Mouse (Mus musculus) liver, embryonic 16.5 days (tissue): ENCODE results near the gene Scn10a. TPM values are rescaled to one million over a fixed set of nuclear protein-coding genes. Genes with fewer than 3 reads are reported as not detected.

ENCODE experiments used
- ATAC-seq: fragments of 200-750 bp; cut with Nextera tagmentation; 2 replicates; pipeline ENCODE4 v1.8.0; 2017; ENCODE audit warnings: low read depth, mild to moderate bottlenecking, moderate number of reproducible peaks, moderate library complexity
- H3K27ac ChIP-seq: fragments of 300-500 bp; sonication (generic); 2 replicates; pipeline ENCODE4 v1.5.1; 2014; ENCODE audit warnings: mild to moderate bottlenecking, low read length
- H3K27me3 ChIP-seq: fragments of 300-500 bp; sonication (generic); 2 replicates; pipeline ENCODE4 v1.6.1; 2014; ENCODE audit warnings: low read depth, low read length, mixed read lengths; ENCODE audit not compliant: control insufficient read depth, insufficient read depth
- H3K36me3 ChIP-seq: fragments of 300-500 bp; sonication (generic); 2 replicates; pipeline ENCODE4 v1.6.1; 2014; ENCODE audit warnings: mild to moderate bottlenecking; ENCODE audit not compliant: control insufficient read depth, insufficient read depth
- H3K4me1 ChIP-seq: fragments of 300-500 bp; sonication (generic); 2 replicates; pipeline ENCODE4 v1.6.1; 2014; ENCODE audit warnings: low read depth, low read length, mixed read lengths; ENCODE audit not compliant: control insufficient read depth
- H3K4me2 ChIP-seq: fragments of 300-500 bp; sonication (generic); 2 replicates; pipeline ENCODE4 v1.6.1; 2014; ENCODE audit warnings: low read depth, low read length, mixed read lengths
- H3K4me3 ChIP-seq: fragments of 300-500 bp; sonication (generic); 2 replicates; pipeline ENCODE4 v1.5.1; 2014; ENCODE audit warnings: low read depth, mild to moderate bottlenecking, low read length
- H3K9ac ChIP-seq: fragments of 300-500 bp; sonication (generic); 2 replicates; pipeline ENCODE4 v1.6.1; 2014; ENCODE audit warnings: low read depth, low read length
- H3K9me3 ChIP-seq: fragments of 300-500 bp; sonication (generic); replicated peaks from 2 replicates; pipeline ENCODE4 v1.6.1; 2016; ENCODE audit warnings: low read length; ENCODE audit not compliant: control insufficient read depth
- WGBS: fragments of 180-500 bp; shearing (Covaris S2); extraction: QIAGEN DNeasy Blood & Tissue Kit; methylation state at CpG from one replicate; pipeline ENCODE4 v1.1.7; 2014; ENCODE audit not compliant: insufficient replicate concordance; 5-methylcytosine and 5-hydroxymethylcytosine counted together
- polyA plus RNA-seq: library from polyadenylated mRNA; unstranded; fragments of >200 nt; fragmentation: Nextera tagmentation; extraction: Ambion mirVana; gene quantifications from 2 replicates; pipeline ENCODE4 v1.2.1, GENCODE M21; 2015

The Scn10a gene
- polyA plus RNA-seq, 1 experiment from 2014 or later = 0.02 TPM

DNA sequence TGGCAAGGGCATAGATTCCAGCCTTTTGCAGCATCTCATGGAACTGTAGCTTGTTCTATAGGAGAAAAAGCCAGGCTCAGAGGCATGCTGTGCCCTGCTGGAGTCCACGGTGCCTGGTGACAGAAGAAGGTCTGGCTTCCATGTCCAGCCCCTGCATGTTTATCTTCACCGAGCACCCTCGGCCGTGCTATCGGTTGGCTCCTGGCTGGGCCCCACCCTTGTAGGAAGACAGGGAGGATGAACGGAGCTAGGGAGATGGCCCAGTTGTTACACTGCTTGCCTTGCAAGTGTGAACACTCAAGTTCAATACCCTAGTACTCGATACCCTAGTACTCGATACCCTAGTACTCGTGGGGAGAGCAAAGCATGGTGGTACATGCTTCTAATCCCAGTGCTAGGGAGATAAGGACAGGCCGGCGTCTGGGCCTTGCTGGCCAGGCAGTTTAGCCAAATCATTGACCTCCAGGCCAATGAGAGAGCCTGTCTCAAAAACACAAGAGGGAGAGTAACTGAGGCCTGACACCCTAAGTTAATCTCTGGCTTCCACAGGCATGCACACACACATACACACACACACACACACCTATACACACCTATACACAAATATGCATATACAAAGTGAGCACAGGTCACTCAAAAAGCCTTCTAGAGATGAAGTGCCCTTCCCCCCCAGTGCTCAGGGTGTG lies 9.4 kb upstream of the Scn10a start:
- Histone ChIP-seq H3K27ac (peak overlapping the region; percentile 69), H3K27me3 (no peaks in the 10 kb centered on the region), H3K4me3 (no peak overlapping the region), H3K9ac (no peak overlapping the region), H3K4me1 (no peaks in the 10 kb centered on the region; the same call in 1 of the 2 replicates), H3K9me3 (no peaks in the 10 kb centered on the region), H3K36me3 (no peaks in the 10 kb centered on the region), H3K4me2 (peak overlapping the region; percentile 39; the same call in 1 of the 2 replicates)
- ATAC-seq = peak; percentile 89
- 59% methylated on average over 11 of the region's 11 CpGs for WGBS

DNA sequence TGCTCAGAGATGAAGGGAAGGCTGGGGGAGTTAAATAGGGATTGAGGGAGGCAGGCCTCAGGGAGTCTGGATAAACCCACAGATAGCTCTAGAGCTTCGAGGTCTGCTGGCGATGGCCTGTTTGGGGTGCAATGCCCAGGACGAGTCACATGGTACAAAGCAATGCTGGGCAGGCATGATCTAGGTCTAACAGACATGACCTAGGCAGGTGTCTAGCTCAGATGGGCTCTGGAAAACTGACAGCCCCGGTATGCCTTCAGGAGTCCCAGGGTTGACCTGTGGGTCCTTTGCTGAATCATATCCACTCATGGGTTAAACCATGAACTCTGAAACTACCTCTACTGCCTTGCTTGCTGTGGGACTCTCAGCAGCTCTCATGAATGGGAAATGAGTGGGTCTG lies 7.9 kb upstream of the Scn10a start:
- H3K9me3 ChIP-seq = no peaks in the 10 kb centered on the region
- no peak overlapping the region for H3K27ac ChIP-seq
- no peak overlapping the region for H3K4me2 ChIP-seq
- no peaks in the 10 kb centered on the region for H3K27me3 ChIP-seq
- 60% methylated on average over 4 of the region's 4 CpGs for WGBS
- no peaks in the 10 kb centered on the region; the same call in 1 of the 2 replicates for H3K4me1 ChIP-seq
- ATAC-seq = peak; percentile 35; the same call in 1 of the 2 replicates
- H3K4me3 ChIP-seq = no peak overlapping the region
- no peak overlapping the region for H3K9ac ChIP-seq
- no peaks in the 10 kb centered on the region for H3K36me3 ChIP-seq

DNA sequence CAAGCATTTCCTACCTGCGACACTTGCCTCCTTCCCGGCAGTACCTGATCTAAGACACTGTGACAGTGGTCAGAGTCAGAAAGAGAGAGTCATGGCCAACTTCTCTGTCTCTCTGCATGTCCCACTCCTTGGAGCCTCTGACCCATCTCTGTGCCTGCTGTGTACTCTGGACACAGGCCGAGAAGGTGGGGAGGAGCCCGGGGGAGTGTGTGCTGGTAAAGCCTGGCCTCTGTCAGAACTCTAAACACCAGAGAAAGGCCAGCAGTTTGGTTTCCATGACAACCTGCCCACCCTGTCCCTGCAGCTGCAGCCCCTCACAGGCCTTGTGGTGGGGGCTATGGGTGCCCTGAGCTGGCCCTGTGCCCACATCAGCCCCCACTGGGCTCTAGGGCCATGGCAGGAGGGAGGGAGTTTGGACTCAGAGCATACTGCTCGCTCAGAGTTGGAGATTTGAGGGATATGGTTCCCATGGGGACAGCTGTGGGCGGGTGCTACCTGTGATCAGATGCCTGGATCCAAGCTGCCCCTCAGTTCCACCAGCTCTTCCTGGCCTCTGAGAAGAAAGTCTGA lies 6.3 kb upstream of the Scn10a start:
- ATAC-seq = no peak
- no peaks in the 10 kb centered on the region for H3K36me3 ChIP-seq
- WGBS = 65% methylated on average over 6 of the region's 6 CpGs

DNA sequence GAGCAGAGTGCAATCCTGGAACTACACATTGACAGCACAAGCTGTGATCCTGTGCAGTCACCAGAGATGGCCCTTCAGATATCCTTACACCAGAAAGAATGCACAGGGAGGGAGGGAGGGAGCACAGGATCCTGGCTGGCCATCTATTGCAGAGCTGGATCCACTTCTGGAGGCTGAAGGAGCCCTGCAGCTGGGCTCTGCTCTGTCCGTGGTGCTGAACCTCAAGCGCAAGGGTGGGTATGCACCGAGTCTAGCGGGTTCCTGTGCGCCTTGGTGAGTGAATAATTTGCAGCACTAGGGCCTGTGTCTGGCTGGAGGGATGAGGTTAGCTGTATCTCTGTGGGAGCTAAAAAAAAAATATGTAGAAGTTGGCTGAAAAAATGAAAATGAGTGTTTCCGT lies 12.4 kb downstream of the Scn10a start:
- no peak for ATAC-seq
- no peak overlapping the region for H3K27ac ChIP-seq
- WGBS = 16% methylated on average over 6 of the region's 6 CpGs
- H3K4me1 ChIP-seq = no peaks in the 10 kb centered on the region
- no peak overlapping the region for H3K4me3 ChIP-seq
- no peaks in the 10 kb centered on the region for H3K27me3 ChIP-seq
- H3K4me2 ChIP-seq = no peak overlapping the region
- H3K36me3 ChIP-seq = no peaks in the 10 kb centered on the region
- no peaks in the 10 kb centered on the region for H3K9me3 ChIP-seq
- no peak overlapping the region for H3K9ac ChIP-seq

More for the DNA sequence above, 6.3 kb upstream of the Scn10a start:
- no peaks in the 10 kb centered on the region for H3K27me3 ChIP-seq
- no peak overlapping the region for H3K9ac ChIP-seq
- no peaks in the 10 kb centered on the region; the same call in 1 of the 2 replicates for H3K4me1 ChIP-seq
- no peaks in the 10 kb centered on the region for H3K9me3 ChIP-seq
- H3K4me3 ChIP-seq = no peak overlapping the region
- H3K27ac ChIP-seq = no peak overlapping the region
- H3K4me2 ChIP-seq = no peak overlapping the region

DNA sequence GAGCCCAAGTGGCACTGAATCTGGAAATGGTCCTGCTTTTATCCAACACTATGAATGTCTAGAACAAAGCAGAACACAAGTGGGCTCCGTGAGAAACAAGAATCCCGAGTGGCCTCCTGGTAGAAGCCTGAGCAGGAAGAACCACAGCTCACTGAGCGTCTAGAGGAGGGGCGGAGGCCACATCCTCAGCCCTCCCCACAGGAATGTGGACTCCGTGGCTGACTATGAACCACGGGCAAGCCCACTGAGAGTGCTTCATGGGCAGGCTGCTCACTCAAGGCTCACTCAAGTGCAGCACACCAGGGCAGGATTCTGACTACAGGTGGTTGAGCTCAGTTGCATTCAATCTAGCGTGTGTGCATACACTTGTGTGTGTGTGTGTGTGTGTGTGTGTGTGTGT lies 27.6 kb downstream of the Scn10a start:
- Histone ChIP-seq H3K27me3 (no peaks in the 10 kb centered on the region), H3K4me1 (no peaks in the 10 kb centered on the region), H3K4me3 (no peak overlapping the region), H3K9me3 (no peaks in the 10 kb centered on the region), H3K4me2 (no peak overlapping the region), H3K27ac (no peak overlapping the region), H3K9ac (no peak overlapping the region), H3K36me3 (no peaks in the 10 kb centered on the region)
- WGBS = 36% methylated on average over 7 of the region's 7 CpGs
- no peak for ATAC-seq

DNA sequence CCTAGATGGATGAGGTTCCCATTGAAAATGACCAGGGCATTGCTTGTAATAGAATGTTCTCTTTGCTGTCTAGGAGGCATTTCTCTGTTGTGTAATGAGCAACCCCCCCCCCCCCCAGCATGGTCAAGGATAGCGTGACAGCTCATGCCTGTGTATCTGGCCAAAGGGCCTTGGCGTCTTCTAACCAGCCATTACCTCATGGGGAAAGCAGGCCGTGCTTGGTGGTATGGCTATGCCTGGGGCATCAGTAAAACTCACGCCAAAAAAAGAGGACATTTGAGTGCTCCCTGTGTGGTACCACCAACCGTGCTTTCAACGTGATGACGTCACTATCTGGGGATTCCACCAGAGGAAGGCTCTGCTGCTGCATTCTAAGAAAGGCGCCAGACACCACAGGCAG lies 28.1 kb downstream of the Scn10a start:
- H3K4me1 ChIP-seq = no peaks in the 10 kb centered on the region
- no peak overlapping the region for H3K4me3 ChIP-seq
- H3K27me3 ChIP-seq = no peaks in the 10 kb centered on the region
- H3K27ac ChIP-seq = no peak overlapping the region
- no peak overlapping the region for H3K9ac ChIP-seq
- no peak for ATAC-seq
- H3K36me3 ChIP-seq = no peaks in the 10 kb centered on the region
- 55% methylated on average over 8 of the region's 8 CpGs for WGBS
- H3K9me3 ChIP-seq = no peaks in the 10 kb centered on the region
- H3K4me2 ChIP-seq = no peak overlapping the region

DNA sequence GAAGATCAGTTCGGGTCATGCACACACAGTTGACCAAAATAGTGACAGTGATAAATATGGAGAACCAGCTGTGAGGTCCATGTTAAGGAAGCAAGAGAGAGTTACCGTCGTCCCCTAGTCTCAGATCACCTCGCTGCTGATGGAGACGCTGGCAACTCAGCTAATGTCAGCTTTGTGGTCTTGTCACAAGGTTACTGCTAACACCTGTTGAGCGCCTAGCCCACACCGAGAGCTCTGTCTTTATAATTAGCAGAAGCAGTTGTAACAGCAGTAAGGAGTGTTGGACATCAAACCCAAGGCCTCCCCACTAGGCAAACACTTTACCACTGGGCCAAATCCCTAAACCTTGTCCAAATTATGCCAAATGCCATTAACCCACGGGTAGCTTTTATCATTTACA lies 31.2 kb downstream of the Scn10a start:
- Histone ChIP-seq H3K9me3 (no peaks in the 10 kb centered on the region), H3K4me1 (no peaks in the 10 kb centered on the region), H3K4me2 (no peak overlapping the region), H3K9ac (no peak overlapping the region), H3K36me3 (no peaks in the 10 kb centered on the region), H3K4me3 (no peak overlapping the region), H3K27ac (no peak overlapping the region), H3K27me3 (no peaks in the 10 kb centered on the region)
- ATAC-seq = no peak
- WGBS = 63% methylated on average over 8 of the region's 8 CpGs

DNA sequence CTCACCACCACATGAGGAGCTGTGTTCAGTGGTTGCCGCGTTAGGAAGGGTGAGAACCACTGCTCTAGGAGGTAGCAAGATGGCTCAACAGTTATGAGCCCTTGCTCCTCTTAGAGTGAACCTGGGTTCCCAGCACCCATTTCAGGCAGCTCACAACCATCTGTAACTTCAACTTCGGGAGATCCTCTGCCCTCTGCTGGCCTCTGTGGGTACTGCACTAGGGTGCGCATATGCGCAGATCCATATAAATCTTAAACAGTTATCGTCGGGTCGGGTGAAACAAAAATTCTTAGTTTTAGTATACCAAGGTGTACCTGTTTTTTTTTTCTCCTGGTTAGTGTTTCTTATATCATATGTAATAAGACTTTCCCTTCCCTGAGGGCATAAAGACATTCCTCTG lies 32.9 kb downstream of the Scn10a start:
- WGBS = 83% methylated on average over 8 of the region's 8 CpGs
- ATAC-seq = no peak
- H3K27ac ChIP-seq = no peak overlapping the region
- H3K36me3 ChIP-seq = no peaks in the 10 kb centered on the region
- no peak overlapping the region for H3K4me2 ChIP-seq
- H3K9me3 ChIP-seq = no peaks in the 10 kb centered on the region
- H3K4me3 ChIP-seq = no peak overlapping the region
- no peak overlapping the region for H3K9ac ChIP-seq
- no peaks in the 10 kb centered on the region for H3K4me1 ChIP-seq
- no peaks in the 10 kb centered on the region for H3K27me3 ChIP-seq

DNA sequence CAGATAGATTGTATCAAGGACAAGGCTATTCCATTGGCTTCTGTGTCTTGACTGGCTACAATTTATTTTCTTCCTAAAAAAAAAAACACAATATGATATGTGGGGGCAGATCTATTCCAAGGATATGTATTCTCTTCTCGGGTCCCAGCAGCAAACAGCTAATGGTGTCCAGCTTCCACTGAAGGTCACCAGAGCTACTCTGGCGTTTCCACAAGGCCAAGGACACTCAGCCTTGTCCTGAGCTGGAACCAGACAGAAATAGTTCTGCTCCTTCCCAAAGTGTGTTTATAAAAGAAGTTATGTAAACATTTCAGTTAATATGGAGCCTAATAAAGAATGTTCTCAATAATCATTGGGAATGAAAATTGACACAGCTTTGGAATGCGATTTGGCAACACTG lies 38.2 kb downstream of the Scn10a start:
- no peaks in the 10 kb centered on the region for H3K36me3 ChIP-seq
- H3K4me2 ChIP-seq = no peak overlapping the region
- ATAC-seq = no peak
- no peaks in the 10 kb centered on the region for H3K9me3 ChIP-seq
- H3K27me3 ChIP-seq = no peaks in the 10 kb centered on the region
- no peak overlapping the region for H3K4me3 ChIP-seq
- H3K4me1 ChIP-seq = no peaks in the 10 kb centered on the region
- no peak overlapping the region for H3K27ac ChIP-seq
- H3K9ac ChIP-seq = no peak overlapping the region
- WGBS = 56% methylated on average over 3 of the region's 3 CpGs
